Mouse (Mus musculus) gastrocnemius, adult 18-20 months (tissue): ENCODE data around the gene Agbl2. TPM values are rescaled to one million over a fixed set of nuclear protein-coding genes. Genes with fewer than 3 reads are reported as not detected.

Experiments used
- DNase-seq: peaks from one replicate; pipeline ENCODE4 v3.0.0; 2021; ENCODE audit warnings: low spot score
- long read RNA-seq, 2 experiments: library from polyadenylated mRNA; stranded (forward); transcript quantifications; one replicate each; pipeline ENCODE4 v2.0.0; 2021
- total RNA-seq, 2 experiments: library from RNA; stranded (reverse); gene quantifications; 2 replicates each; pipeline ENCODE4 v1.2.3; 2021

Agbl2 gene
- total RNA-seq = under 1 TPM; 0.14 to 0.33 TPM
- long read RNA-seq, experiment 1 = 0 reads
- long read RNA-seq, experiment 2 = 0 reads

- DNase-seq = peak; percentile 2
Measured at GRCm38 (mm10) chr2:90782458-90782857, at the start of gene Agbl2. Gene Agbl2, plus strand, starts transcription at chr2:90782727.

DNA sequence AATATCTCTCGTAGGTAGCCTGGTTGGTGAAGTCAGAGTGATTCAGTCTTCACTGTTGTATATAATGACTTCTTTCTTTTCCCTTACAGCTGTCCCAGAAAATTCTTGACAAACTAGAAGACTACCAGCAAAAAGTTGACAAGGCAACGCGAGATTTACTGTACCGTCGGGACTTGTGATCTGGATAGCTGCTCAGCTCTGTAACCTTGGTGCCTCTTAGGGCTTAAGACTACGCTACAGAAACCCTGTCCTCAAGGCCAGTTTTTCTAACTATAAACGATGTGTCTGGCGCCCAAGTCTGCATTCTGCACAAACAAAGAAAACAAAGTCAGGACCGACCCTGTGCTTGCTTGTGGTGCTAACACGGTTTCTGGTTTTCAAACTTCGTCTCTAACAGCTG, 47.2 kb upstream of the Agbl2 start:
- DNase-seq = no peak

GRCm38 (mm10) chr2:90738801-90739200, 43.7 kb upstream of the Agbl2 start:
- DNase-seq = no peak

GRCm38 (mm10) chr2:90739327-90739726, 43.2 kb upstream of the Agbl2 start:
- DNase-seq = no peak

- DNase-seq = no peak
Measured at GRCm38 (mm10) chr2:90739921-90740320, 42.6 kb upstream of the Agbl2 start.

DNA sequence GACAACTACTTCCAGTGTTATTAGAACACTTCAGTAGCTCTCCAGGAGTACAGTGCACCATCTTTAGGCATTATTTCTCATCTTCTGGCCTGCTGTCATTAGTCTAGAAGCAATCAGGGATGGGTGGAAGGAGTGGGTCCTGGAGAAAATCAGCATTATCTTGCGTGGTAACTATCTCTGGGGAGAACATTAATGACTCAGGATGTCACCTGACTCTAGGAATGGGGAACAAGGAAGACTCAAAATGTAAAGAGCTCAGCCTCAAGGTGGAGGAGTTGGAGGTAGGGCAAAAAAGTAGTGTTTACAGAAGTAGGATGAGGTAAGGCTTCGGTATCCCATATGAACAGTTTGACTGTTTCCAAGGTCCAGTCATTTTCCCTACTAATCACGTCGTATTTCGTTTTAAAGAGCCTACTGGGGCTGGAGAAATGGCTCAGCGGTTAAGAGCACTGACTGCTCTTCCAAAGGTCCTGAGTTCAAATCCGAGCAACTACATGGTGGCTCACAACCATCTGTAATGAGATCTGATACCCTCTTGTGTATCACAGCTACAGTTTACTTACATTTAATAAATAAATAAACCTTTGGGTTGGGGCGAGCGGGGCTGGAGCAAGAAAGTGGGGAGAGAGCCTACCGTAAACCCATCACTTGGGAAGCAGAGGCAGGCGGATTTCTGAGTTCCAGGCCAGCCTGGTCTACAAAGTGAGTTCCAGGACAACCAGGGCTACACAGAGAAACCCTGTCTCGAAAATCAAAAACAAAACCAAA, 38.1 kb upstream of the Agbl2 start:
- peak; percentile 3 for DNase-seq

DNA sequence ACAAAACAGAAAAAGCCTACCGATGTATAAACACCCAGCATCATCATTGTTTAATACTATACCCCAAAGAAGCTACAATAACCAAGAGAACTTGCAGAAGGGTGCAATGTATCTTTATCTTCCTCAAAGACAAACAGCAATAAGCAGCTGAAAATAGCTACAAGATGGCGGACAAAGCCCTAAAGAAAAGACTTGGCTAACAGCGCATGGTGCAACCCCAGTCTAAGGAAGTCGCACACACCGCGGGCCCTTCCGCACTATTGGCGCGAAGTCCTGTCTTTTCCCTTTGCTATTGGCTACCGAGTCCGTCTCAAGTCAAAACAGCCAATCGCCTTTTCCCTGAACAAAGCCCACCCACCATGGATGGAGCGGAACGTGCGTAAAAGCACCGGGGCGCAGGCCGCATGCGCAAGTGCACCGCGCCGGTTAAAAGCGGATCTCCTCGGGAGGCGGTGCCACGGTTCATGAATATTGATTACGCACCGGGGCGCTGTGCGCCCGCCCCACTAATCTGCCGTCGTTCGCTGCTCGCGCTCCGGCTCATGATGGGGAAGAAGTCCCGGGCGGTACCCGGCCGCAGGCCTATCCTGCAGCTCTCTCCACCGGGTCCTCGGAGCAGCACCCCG, 37.4 kb upstream of the Agbl2 start, which contains the start of gene Fnbp4:
Fnbp4 (plus strand) TSS at position 318 of the 626 bp plus-strand sequence.
- DNase-seq = peak; percentile 98

GRCm38 (mm10) chr2:90745740-90746537, 36.6 kb upstream of the Agbl2 start:
- no peak for DNase-seq

DNA sequence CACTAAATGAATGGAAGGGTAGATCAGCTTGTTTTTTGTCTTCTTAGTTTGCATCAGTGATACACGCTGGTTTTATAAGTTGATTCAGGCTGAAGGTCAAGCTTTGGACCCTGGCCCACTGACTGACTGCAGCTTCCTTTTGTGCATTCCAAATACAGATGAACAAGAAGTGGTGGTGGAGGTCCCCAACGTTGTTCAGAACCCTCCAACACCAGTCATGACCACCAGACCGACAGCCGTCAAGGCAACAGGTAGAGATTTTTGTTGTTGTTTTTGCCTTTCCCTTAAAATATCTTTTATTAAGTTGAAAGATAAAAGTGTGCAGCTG, 36.0 kb upstream of the Agbl2 start:
- no peak for DNase-seq

GRCm38 (mm10) chr2:90747131-90747530, 35.4 kb upstream of the Agbl2 start:
- DNase-seq = no peak

DNA sequence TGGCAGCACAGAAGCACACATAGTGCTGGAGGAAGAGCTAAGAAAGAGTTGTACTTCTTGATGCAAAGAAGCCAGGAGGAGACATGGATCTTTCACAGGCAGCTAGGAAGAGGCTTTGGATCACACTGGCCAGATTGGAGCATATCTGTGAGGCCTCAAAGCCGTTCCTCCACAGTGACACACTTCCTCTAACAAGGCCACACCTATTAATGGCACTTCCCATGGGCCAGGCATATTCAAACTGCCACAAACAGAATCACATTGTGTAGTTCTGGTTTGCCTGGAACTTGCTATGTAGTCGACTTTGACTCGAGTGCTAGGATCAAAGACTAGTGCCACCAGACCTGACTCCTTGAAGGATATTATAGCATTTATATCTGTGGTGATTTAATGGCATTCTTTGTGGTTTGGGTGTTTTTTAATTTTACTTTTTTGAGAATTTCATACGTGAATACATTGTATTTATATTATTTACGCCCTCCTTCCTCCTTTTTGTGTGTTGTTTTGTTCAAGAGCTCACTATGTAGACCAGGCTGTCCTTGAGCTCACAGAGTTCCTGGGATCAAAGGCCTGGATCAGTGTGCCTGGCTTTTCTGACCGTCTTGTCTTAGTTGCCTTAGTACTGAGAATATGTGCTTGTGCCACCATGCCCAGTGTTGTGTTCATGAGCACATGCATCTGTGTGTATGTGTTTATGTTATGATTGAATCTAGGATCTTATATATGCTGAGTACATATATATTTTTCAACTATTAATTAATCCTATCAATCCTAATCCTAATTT, 32.7 kb upstream of the Agbl2 start:
- no peak for DNase-seq

GRCm38 (mm10) chr2:90753565-90753964, 29.0 kb upstream of the Agbl2 start:
- no peak for DNase-seq

- no peak for DNase-seq
Measured at GRCm38 (mm10) chr2:90754188-90754587, 28.3 kb upstream of the Agbl2 start.

DNA sequence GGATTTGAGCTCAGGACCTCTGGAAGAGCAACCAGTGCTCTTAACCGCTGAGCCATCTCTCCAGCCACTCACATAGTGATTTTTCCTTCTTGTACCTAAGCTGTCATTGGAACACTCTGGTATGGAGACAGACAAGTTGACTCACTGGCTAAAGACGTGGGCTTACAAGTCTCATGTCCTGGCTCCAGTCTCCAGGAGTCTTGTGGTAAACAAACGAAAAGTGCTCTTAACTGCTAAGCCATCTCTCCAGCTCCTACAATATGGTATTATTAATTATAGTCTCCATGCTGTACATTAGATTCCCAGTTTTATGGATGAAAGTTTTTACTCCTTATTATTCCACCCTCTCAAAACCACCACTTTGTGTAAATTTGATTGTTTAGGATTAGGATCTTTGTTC, 17.4 kb upstream of the Agbl2 start:
- no peak for DNase-seq

DNA sequence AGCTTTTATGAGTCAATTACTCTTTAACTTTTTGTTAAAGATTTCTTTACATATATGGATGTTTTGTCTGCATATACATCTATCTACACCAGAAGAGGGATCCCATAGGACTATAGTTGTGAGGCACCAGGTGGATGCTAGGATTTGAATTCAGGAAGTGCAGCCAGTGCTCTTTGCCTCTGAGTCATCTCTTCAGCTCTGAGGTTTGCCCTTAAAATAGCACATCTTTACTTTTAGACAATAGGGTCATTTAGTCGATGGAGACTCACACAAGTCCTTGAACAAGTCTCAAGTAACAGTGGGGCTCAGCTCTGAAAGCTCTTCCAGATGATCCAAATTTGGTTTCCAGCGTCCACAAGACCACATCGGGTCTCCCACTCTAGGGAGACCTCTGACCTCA, 1.2 kb upstream of the Agbl2 start:
- DNase-seq = no peak

- no peak for DNase-seq
Measured at GRCm38 (mm10) chr2:90781938-90782337, 589 bp upstream of the Agbl2 start.

DNA sequence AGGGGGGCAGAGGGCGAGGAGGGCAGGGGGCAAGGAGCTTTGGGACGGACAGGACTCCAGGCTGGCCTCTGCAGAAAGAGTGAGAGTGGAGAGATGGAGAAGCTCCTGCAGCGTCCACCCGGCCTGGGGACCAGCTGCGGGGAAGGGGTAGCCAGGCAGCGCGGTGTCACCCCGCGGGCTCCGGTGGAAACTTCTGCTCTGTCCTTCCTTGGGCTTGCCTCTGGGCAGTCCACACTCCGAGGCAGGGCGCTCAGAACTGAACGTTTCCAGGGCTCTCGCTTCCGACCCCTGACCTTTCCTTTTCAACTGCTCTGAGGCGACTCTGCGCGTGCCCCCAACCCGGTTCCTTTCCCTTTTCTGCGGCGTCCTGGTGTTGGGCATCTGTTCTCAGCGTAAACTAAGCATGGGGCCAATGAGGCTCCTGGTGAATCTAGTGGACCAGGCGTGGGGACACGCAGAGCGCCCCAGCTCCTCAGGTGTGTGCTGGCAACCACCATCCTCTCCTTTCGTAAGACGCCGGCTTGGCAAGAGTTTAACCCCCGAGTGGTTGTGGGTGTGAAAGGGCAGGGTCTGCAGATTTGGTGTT, 467 bp downstream of the Agbl2 start:
- peak; percentile 4 for DNase-seq

DNA sequence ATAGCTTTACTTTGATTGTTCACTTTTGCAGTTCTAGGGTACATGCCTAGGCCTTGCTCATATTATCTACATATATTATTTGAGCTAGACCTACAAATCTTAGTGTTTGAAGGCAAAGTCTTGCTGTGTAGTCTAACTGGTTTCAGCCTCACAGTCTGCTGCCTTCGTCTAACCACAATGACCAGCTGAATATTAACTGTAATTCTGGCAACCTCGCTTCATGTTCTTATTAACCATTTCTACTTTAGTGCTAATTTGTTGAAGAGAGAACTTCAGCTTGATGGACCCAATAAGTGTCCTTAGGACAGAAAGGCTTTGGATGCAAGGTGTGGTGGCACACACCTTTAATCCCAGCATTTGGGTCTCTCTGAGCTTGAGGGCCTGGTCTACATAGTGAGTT, 5.6 kb downstream of the Agbl2 start:
- no peak for DNase-seq

DNA sequence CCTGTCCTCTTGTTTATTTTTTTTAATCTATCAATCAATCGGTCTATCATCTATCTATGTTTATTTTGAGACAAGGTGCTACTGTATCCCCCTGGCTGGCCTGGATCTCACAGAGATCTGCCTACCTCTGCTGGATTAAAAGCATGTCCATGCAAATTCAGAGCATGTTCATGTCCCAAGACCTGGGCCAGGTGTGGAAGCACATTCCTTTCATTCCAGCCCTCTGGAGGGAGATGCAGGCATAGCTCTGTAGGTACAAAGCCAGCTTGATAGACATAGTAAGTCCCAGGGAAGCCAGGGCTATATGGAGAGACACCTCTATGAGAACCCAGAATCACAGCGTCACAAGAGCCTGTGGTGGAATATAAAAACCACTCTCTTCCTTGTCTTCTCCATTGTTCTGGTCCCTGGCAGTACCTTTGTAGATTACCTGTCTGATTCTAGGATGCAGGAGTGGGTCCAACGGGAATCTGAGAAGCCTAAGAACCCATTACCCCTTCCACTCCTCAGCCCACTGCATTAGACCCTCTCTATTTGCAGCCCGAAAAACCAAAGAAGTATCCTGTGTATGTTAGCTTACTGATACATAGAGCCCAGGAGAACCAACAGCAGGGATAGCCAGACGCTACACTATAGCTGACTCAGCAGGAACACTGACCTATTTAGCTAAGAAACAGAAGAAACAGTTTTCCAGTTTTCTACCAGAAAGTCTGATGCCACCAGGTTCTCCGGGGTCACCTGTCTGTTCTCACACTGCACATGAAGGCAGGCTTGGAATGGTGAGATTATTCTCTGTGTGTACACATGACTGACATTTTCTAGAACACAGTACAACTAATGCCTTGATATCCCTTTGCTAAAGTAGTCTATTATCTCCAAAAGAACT, 26.0 kb downstream of the Agbl2 start:
- DNase-seq = no peak

- no peak for DNase-seq
Measured at GRCm38 (mm10) chr2:90810751-90811150, 28.2 kb downstream of the Agbl2 start.
